Mouse (Mus musculus) megakaryocyte-erythroid progenitor cell, adult 5-6 weeks (primary cell): ENCODE data around the gene Gm13871. TPM values are rescaled to one million over a fixed set of nuclear protein-coding genes. Genes with fewer than 3 reads are reported as not detected.
"Not testable (repeated sequence)": the region's sequence is repeated elsewhere in the genome, so short reads cannot be mapped to it uniquely, and the experiment has no call there.

Source experiments
- ATAC-seq: replicated peaks from 2 replicates; pipeline ENCODE4 v1.8.0; 2016; ENCODE audit warnings: mild to moderate bottlenecking, inconsistent platforms; ENCODE audit not compliant: severe bottlenecking, poor library complexity, low FRiP score, low TSS enrichment
- total RNA-seq, 2 experiments: library from RNA; stranded (forward) in 1 of 2; stranded (reverse) in 1 of 2; fragments of 200-1000, 215-1000 nt in 1 of 2; fragments of >200 nt in 1 of 2; fragmentation: Nextera tagmentation in 1 of 2; gene quantifications; 2 replicates each; pipeline ENCODE4 v1.2.3; 2014 to 2017

Gene Gm13871
- total RNA-seq (2014; fragmentation: Nextera tagmentation) (not detected in 2 replicates), total RNA-seq (2017) (not detected in 2 replicates)

GRCm38 (mm10) chr4:73905853-73906252 lies at the start of gene Gm13871:
TSS of gene Gm13871 (minus strand) at chr4:73905953.
- not testable (repeated sequence) for ATAC-seq

GRCm38 (mm10) chr4:73950375-73950896 lies 44.7 kb upstream of the Gm13871 start, which contains the start of gene 2310002L09Rik:
TSS of gene 2310002L09Rik (minus strand) at chr4:73950846.
- ATAC-seq, result no peak

DNA sequence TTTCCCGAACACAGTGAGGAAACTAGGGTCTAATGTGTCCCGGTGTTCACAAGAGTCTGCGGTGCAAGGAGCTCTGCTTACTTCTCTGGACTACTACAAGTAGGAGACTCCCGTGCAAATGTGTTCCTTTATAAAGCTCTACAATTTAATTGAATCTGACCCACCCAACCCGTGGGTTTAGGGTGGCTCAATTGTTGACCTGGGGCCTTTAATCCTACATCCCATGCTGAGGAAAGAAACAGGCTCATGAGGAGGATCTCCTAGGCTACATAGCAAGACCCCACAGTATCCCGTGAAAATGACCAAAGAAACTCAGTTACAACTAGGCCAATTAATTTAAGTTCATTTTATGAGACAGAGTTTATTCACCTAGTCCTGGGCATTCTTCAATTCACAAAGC lies 14.9 kb upstream of the Gm13871 start, which contains the start of gene Gm11756:
Gene Gm11756, minus strand, starts transcription at position 101 of the 400 bp plus-strand sequence.
- not testable (repeated sequence) for ATAC-seq

GRCm38 (mm10) chr4:73891012-73891411 lies 14.7 kb downstream of the Gm13871 start, which contains the start of gene Gm11757:
TSS of gene Gm11757 (minus strand) at chr4:73891112.
- not testable (repeated sequence) for ATAC-seq

GRCm38 (mm10) chr4:73876166-73876565 lies 29.6 kb downstream of the Gm13871 start, which contains the start of gene Gm11758:
TSS of gene Gm11758 (minus strand) at chr4:73876266.
- ATAC-seq, result not testable (repeated sequence)

Other genes starting within 250 kb of the Gm13871 start
- not detected in 2 replicates for gene Gm11239, start 237.6 kb downstream of the Gm13871 start, total RNA-seq (2014; fragmentation: Nextera tagmentation)
- gene Gm11239, start 237.6 kb downstream of the Gm13871 start, total RNA-seq (2017), result not detected in 2 replicates
- not detected in 2 replicates for gene Gm428, start 222.4 kb downstream of the Gm13871 start, total RNA-seq (2014; fragmentation: Nextera tagmentation)
- not detected in 2 replicates for gene Gm428, start 222.4 kb downstream of the Gm13871 start, total RNA-seq (2017)
- not detected in 2 replicates for gene Rasef, start 115.0 kb downstream of the Gm13871 start, total RNA-seq (2014; fragmentation: Nextera tagmentation)
- gene Rasef, start 115.0 kb downstream of the Gm13871 start, total RNA-seq (2017), result not detected in 2 replicates
- not detected in 2 replicates for gene Gm11758, start 29.7 kb downstream of the Gm13871 start, total RNA-seq (2014; fragmentation: Nextera tagmentation)
- gene Gm11758, start 29.7 kb downstream of the Gm13871 start, total RNA-seq (2017), result not detected in 2 replicates
- gene Gm11757, start 14.8 kb downstream of the Gm13871 start, total RNA-seq (2014; fragmentation: Nextera tagmentation), result not detected in 2 replicates
- gene Gm11757, start 14.8 kb downstream of the Gm13871 start, total RNA-seq (2017), result not detected in 2 replicates
- gene Gm11756, start 14.8 kb upstream of the Gm13871 start, total RNA-seq (2014; fragmentation: Nextera tagmentation), result not detected in 2 replicates
- not detected in 2 replicates for gene Gm11756, start 14.8 kb upstream of the Gm13871 start, total RNA-seq (2017)
- not detected in 2 replicates for gene 2310002L09Rik, start 44.9 kb upstream of the Gm13871 start, total RNA-seq (2014; fragmentation: Nextera tagmentation)
- not detected in 2 replicates for gene 2310002L09Rik, start 44.9 kb upstream of the Gm13871 start, total RNA-seq (2017)
- gene Frmd3, start 107.5 kb upstream of the Gm13871 start, total RNA-seq (2014; fragmentation: Nextera tagmentation), result not detected in 2 replicates
- not detected in 2 replicates for gene Frmd3, start 107.5 kb upstream of the Gm13871 start, total RNA-seq (2017)